Comparison of ENCODE assay signal across 12 mouse cellular contexts in the genomic region with DNA sequence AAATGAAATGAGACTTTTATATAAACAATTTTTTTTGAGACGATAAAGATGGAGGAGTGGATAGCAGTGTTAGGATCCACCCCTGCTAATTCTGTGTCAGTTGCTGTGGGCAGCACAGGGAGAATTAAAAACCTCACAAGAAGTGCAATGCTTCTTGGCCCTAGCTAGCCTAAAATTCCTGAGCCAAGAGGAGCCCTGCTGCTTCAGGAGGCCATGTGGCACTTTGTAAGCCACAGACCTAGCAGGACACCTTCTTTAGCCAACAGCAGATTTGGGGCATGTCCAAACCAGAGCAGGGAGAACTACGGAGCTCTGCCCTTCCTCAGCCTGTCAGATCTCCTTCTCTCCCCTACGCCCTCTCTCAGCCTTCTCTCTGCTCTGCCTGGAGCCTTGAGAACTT. TPM values are rescaled to one million over a fixed set of nuclear protein-coding genes. Genes with fewer than 3 reads are reported as not detected.
A peak's percentile ranks its signal among the peaks of the same experiment; 100 is the strongest.
DNase-seq lines count a peak whose midpoint lies in the region; ATAC-seq lines count a peak whose summit lies in the region.
"Had no signal": no experiment of that assay in that cellular context is flagged by ENCODE, and none has a peak within 500 bp of the region (broad histone marks: within the 10 kb centered on the region; RNA-seq: fewer than 3 reads in every experiment).

No protein-coding gene starts in this region.

- H3K9ac ChIP-seq in heart, embryonic 14.5 days (ENCODE audit: low read length) = no peak overlapping the region
- H3K9ac ChIP-seq: embryonic facial prominence, embryonic 12.5 days; limb, embryonic 12.5 days had no signal

- no peaks in the 10 kb centered on the region for H3K27me3 ChIP-seq in heart, embryonic 14.5 days (ENCODE audit: control insufficient read depth, insufficient read depth, low read length)
- H3K27me3 ChIP-seq: embryonic facial prominence, embryonic 12.5 days; limb, embryonic 12.5 days had no signal

- 54% methylated on average over 3 of the region's 3 CpGs for WGBS in heart, embryonic 14.5 days

- no peaks in the 10 kb centered on the region for H3K36me3 ChIP-seq in heart, embryonic 14.5 days (ENCODE audit: control insufficient read depth, insufficient read depth, low read length)
- H3K36me3 ChIP-seq: embryonic facial prominence, embryonic 12.5 days; limb, embryonic 12.5 days had no signal

- H3K9me3 ChIP-seq in heart, embryonic 14.5 days (ENCODE audit: control insufficient read depth, low read length) = no peaks in the 10 kb centered on the region
- H3K9me3 ChIP-seq: embryonic facial prominence, embryonic 12.5 days had no signal

- H3K27ac ChIP-seq in heart, embryonic 14.5 days (replicated peaks in 1 of 2; ENCODE audit: control insufficient read depth in 1 of 2, insufficient read depth in 1 of 2, low read depth in 2 of 2, low read length in 2 of 2) = 0 out of 4 replicates have a peak overlapping the region, but pooled peaks have one; percentile 16 to 17
- H3K27ac ChIP-seq: embryonic facial prominence, embryonic 12.5 days; kidney, postnatal 0 days; limb, embryonic 12.5 days had no signal

- H3K4me3 ChIP-seq in heart, embryonic 14.5 days (ENCODE audit: control insufficient read depth in 1 of 2, insufficient read depth in 1 of 2, low read depth in 1 of 2, low read length in 2 of 2) = no peak overlapping the region
- H3K4me3 ChIP-seq: embryonic facial prominence, embryonic 12.5 days; limb, embryonic 12.5 days had no signal

- no peak overlapping the region for H3K4me2 ChIP-seq in heart, embryonic 14.5 days (ENCODE audit: low read length)
- H3K4me2 ChIP-seq: embryonic facial prominence, embryonic 12.5 days; limb, embryonic 12.5 days had no signal

- ATAC-seq in heart, embryonic 14.5 days (ENCODE audit: insufficient number of reproducible peaks, insufficient read depth, low FRiP score, low read depth) = no peak

- H3K4me1 ChIP-seq in heart, embryonic 14.5 days (ENCODE audit: control insufficient read depth in 2 of 2, insufficient read depth in 2 of 2, low read length in 2 of 2) = peaks cover 4 to 7% of the 10 kb centered on the region in 2 experiments; a peak in 3 of 4 replicates
- H3K4me1 ChIP-seq: embryonic facial prominence, embryonic 12.5 days; limb, embryonic 12.5 days had no signal

- no peak for DNase-seq in heart, adult 8-10 months (ENCODE audit: low spot score)
- DNase-seq in right cerebral cortex, adult 18-20 months = peak; percentile 23
- DNase-seq in right cerebral cortex, postnatal 25 days = no peak
- peak; percentile 91 to 96 for DNase-seq in cerebellum, postnatal 14 days
- DNase-seq in telencephalon, adult 2 months (ENCODE audit: low read depth, low spot score) = peak; percentile 31
- DNase-seq in liver = no peak
- DNase-seq in spleen, adult 18-20 months = no peak
- DNase-seq: adrenal gland, postnatal 25 days had no signal

RNA-seq across cellular contexts. Expression of gene Heg1, which starts 13.8 kb away (rescaled TPM):
- 40.5 and 40.9 TPM in 2 replicates for polyA plus RNA-seq in heart, embryonic 14.5 days (2014; fragmentation: Nextera tagmentation; extraction: Ambion mirVana)
- 100 to 1,000 TPM; 122 to 159 (median 140) TPM for total RNA-seq in heart, adult 8-10 months (2022)

Comparison
In these comparisons a context has a peak if more than half of its experiments do, and no peak if none do; other contexts are left out.
1. DNase-seq: peak in right cerebral cortex, adult 18-20 months (single experiment), cerebellum, postnatal 14 days (2 of 2) and telencephalon, adult 2 months (single experiment); none in heart, adult 8-10 months (single experiment), right cerebral cortex, postnatal 25 days (single experiment), liver (single experiment) and spleen, adult 18-20 months (0 of 2).